Mouse (Mus musculus) left cerebral cortex, postnatal 25 days (tissue): ENCODE measurements around the gene Sertad2. TPM values are rescaled to one million over a fixed set of nuclear protein-coding genes. Genes with fewer than 3 reads are reported as not detected.
A peak's percentile ranks its signal among the peaks of the same experiment; 100 is the strongest.

ENCODE experiments used
- DNase-seq, 2 experiments: peaks; one replicate each; pipeline ENCODE4 v3.0.0; 2022; ENCODE audit warnings: low spot score in 2 of 2, mixed read lengths in 1 of 2
- intact Hi-C: fragments of 180-260 bp; cut with DNase I; formaldehyde crosslinking; loops from one replicate; pipeline ENCODE4 v1.15.1; 2025
- total RNA-seq, 2 experiments: library from RNA; stranded (reverse); gene quantifications; 2 replicates each; pipeline ENCODE4 v1.2.3; 2021

Sertad2 gene
- total RNA-seq = 10 to 100 TPM; 19.2 to 26.7 TPM

DNA sequence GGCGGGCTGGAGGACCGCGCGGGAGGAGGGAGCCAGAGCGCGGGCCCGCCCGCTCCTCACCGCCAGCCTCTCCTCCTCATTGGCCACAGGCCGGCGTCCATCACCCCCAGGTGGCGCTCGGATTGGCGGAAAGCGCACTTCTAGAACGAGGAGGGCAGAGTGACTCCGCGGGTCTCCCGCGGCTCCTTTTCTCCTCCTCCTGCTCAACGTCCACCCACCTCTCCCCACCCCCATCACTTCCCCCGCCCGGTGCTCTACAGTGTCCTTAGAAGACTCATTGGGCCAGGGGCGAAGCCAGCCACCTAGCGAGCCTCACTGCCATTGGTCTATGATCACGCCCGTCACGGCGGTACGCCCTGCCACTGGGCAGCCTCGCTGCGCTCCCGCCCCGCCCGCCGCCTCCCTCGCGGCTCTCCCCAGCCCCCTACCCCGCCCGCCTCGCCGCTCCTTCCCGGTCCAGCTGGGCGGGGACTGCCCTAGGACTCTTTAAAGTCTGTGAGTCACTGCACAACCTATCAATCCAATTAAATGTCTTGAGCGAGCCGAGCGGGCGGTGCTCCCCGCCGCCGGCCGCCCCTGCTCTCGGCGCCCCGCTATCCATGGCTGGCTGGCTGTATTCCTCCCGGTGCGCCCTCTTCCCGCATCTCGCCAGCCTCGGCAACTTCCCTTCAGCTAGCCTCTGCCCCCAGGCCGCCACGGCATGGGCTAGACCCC lies at the start of gene Sertad2:
TSS of gene Sertad2 (plus strand) at position 515 of the 714 bp plus-strand sequence.
- DNase-seq = peak; percentile 99 to 100
- intact Hi-C loops = loop anchor here (1.0 to 2.0 kb wide), 2 partner anchors 89 to 198 kb away; partner anchors contain the start of gene Aftph

DNA sequence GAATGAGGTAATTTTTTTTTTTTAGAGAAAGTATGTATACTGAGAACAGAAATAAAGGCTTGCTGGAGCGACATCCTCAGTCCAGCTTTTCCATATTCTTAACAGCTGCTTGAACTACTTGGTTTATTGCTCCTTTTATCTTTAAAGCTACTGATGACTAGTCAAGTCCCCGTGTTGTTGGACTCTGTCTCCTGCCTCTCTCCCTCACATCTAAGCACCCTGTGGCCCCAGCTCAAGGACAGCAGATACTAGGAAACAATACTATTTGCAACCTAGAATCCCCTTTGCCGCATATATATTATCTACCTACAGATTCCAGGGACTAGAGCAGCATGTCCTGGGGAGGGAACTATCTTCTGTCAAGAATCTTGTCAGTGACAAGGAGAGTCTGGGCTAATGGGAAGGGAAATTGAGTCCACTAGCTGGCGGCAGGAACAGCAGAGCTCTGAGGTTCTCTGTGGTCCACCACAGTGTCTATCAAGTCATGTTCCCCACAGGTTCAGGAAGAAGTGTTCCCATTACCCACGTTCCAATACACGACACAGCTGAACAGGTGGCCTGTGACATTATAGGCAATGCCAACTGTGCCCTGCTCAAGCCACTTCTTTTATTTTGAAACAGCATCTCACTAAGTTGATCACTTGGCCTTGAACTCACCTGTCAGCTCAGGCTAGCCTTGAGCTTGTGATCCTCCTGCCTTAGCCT lies 49.0 kb upstream of the Sertad2 start:
- intact Hi-C loops = no loop called here
- no peak for DNase-seq

DNA sequence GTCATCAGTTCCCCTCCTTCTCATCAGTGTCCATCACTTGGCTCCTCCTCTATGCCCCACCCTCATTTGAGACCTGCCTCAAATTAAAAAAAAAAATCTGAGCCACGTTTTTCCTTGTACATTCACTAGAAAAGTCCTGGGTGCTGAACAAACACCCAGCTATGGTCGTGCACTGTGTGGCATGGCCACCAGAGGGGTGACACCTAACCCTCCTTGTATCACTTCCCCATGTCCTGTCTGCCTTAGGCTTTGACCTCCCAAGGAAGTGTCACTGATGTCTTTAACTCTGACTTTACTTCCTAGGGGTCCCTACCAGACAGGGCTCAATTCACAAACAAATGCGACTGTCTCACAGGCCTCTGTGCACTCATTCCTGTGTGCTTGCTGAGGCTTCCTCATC lies 42.5 kb upstream of the Sertad2 start:
- intact Hi-C loops = no loop called here

DNA sequence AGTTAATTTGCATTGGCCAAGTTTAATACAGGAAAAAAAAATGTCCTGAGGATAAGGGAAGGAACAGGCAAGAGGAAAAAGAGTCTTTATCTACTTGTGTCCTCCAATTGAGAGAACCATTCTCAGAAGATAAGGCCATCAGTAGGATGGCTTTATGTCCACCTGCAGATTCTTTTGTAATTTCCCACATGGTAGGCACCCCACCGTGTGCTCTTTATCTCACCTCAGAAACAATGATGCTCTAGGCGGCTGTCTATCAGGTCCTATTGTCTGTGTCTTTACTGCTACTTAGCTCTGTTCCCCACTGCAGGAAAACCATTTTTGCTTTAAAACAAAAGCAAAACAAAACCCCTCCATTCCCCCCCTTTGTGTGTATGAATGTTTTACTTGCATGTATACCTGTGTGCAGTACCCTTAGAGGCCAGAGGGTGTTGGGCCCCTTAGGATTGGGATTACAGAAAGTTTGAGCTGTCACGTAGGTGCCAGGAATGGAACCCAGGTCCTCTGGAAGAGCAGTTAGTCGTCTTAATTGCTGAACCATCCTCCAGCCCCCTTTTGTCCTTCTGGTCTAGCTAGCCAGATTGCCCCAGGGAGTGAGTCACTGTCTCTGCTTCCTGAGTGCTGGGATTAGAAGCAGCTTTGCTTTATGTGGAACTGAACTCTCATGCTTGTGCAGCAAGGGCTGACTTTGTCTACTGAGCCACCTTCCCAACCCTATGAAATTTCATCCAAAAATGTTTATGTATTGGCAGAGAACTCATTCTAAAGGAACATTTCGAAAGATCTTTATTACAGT lies 41.7 kb upstream of the Sertad2 start:
- no peak for DNase-seq
- intact Hi-C loops = no loop called here

More for the DNA sequence above, 42.5 kb upstream of the Sertad2 start:
- DNase-seq = no peak

DNA sequence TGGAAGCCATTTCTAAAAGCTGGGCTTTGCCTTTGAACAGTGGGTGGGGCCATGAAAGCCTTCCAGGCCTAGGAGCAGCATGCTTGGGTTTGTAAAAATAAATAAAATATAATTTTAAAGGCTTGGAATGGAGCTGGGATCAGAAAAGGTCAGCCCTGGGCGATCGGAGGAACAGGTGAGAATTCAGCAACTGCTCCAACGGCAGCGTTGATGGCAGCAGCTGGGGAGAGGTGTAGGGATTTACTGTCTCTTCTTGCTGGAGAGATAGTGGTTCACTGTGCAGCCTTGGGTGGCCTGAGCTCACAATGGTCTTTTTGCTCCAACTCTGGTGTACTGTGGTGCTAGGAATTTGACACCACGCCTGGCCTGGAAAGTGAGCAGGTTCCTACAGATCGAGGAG lies 29.5 kb upstream of the Sertad2 start:
- DNase-seq = no peak
- intact Hi-C loops = no loop called here

DNA sequence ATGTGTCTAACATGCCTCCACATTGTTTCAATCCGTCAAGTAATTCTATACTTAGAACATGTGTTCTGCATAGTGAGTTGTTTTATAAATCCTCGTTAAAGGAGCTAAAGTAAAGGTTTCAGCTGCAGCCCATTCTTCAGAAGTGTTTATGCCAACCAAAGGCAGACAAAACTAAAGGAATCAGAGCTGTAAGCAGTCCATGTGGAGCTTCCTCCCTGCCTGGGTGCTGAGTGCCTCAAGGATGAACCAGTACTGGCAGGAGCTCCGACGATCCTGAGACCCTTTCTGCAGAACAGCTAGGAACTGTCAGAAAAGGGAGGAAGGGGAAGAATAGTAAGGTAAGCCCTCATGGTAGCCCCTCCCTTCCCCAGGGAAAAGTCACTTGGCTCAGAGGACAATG lies 28.3 kb upstream of the Sertad2 start:
- no peak for DNase-seq
- intact Hi-C loops = no loop called here

DNA sequence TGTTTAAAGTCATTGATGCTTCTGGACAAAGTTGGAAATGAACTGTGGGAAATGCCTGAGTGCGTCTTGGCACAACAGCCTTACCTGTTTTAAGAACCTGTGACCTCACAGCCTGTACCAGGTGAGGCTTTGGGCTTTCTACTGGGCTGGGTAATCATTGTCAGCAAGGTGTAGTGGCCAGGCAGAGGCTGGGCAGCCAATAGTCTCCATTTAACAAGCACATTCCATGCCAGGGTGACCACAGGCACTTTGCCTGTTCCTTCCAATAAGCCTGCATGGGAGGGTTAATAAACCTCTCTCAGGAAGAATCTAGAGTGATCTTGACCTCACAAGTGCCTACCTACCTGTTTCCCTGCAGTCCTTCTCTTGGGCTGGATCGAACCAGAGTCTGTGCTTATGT lies 21.7 kb upstream of the Sertad2 start:
- DNase-seq = no peak
- intact Hi-C loops = no loop called here

DNA sequence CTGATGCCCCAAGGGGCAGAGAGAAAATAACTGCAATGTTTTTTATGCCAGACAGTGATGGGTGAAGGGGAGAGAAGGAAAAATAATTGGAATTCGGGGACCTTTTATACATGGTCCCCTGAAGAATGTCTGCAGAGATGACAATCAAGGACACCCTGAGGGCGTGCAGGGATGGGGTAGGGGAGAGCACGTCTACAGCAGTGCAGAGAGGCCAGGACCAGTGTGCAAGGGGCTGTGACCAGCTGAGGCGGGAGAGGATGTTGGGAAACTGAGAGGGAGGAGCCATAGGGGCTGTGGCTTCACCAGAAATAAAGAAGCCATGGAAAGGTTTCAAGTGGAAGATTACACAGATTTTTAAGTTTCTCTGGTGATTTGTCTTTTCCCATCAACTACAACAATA lies 20.3 kb upstream of the Sertad2 start:
- no peak for DNase-seq
- intact Hi-C loops = no loop called here

DNA sequence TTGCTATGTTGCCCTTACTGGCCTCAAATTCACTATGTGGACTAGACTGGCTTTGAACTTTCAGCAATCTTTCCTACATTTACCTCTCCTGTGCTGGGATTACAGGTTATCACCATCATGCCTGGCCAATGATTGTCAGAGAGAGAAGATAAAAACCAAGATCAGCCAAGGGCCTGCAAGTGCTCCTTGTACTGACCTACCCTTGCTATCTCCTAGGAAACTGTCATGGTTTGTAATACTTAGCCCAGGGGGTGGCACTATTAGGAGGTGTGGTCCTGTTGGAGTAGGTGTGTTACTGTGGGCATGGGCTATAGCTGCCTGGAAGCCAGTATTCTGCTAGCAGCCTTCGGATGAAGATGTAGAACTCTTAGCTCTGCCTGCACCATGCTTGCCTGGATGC lies 18.6 kb upstream of the Sertad2 start:
- intact Hi-C loops = no loop called here
- no peak for DNase-seq

DNA sequence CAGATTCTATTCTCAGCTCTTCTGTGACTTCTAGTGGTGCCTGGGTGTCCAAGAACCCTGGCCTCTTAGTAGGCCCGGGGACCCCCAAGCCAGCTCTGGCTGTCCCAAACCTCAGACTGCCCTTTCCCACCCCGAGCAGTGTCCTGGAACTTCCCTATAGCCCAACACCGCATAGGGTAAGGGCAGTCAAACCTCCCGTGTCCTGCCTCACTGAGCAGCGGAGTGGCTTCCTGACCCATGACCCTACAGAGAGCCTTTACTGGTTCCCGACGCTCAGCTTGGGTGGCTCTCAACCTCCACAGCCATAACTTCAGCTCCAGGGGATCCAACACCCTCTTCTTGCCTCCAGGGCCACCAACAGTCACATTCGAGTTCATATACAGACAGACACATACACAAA lies 17.1 kb upstream of the Sertad2 start:
- DNase-seq = no peak
- intact Hi-C loops = no loop called here

DNA sequence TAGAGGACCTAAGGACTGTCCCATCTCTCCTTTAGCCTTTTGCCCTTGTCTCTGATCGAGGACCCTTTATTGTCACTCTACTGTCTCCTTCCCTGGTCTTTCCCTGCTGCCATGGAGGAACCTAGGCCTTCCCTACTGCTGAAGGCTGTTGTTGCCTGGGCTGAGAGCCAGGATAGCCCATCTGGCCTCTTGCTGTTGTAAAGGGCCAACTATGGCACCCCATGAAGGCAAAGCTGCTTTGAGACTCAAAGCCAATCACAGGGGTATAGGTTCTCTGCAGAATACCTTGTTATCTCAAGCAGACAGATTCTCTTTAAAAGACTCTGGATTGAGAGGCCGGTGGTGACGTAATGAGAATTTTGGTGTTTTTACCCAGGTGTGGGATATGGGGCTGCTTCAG lies 15.2 kb upstream of the Sertad2 start:
- no peak for DNase-seq
- intact Hi-C loops = no loop called here

DNA sequence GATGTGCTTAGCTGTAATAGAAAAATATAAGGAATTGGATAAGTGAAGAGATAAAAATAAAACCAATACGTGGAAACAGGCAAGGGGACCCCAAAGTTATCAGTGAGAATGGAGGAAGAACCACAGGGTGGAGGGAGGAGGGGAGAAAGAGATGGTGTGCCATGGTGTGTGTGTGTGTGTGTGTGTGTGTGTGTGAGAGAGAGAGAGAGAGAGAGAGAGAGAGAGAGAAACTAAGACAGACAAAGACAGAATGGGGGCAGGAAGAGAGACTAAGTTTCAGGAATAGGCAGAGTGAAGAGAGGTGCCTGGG lies 11.4 kb upstream of the Sertad2 start:
- DNase-seq = no peak
- intact Hi-C loops = no loop called here

DNA sequence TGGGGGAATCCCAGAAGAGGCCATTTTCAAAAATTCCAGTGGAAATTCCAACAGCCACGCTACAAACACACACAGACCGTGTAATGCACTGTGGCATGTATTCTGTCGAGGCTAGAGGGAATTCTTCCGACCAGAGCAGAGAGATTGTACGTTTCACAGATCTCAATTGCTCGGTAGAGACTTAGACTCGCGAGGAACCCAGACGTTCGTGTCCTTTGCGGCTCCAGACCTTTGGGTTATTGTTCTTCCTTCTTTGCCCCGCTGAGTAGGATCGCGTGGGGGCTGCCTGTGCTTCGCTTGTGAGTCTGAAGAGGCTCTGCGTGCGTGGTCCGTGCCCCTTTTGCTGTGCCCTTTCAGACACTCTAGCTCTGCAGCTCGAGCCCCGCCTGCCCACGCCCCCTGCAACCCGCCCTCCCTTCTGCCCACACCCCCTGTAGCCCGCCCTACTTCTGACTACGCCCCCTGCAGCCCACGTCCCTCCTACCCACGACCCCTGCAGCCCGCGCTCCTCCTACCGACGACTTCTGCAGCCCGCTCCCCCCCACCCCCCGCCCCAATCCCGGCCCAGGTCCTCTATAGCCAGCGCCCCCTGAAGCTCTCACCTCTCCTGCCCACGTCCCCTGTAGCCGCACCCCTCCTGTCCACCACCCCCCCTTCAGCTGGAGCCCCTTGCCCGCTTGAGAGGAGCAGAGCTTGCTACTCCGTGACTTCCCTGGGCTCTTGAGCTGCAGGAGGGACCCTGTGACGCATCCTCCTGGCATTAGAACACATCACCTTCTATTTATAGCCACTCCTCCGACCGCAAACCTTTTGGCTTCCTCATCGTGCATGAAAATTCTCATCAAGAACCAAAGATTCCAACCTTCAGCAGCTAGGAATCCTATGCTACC lies 10.8 kb upstream of the Sertad2 start:
- intact Hi-C loops = loop anchor here (1.0 kb wide), 1 partner anchor 77 kb away; no protein-coding TSS in a partner anchor
- DNase-seq = peak in 1 of 2 experiments; percentile 69

DNA sequence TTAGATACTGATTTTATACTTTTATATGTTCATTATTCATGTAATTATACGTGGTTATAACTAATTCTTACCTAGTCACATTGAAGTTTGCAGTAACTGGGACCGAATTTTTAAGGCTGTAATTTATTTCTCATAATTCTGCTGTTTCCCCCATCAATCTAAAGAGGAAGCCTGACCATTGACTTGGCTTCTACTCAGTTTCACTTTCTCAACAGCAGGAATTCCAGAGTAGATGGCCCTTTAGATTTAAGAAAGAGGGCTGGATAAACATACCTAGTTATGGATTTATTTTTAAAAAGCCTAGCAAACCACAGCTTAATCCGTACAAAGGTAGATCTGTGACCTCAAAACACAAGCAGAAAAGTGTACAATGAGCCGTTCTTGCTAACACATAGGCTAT lies 9.8 kb upstream of the Sertad2 start:
- DNase-seq = no peak
- intact Hi-C loops = no loop called here

DNA sequence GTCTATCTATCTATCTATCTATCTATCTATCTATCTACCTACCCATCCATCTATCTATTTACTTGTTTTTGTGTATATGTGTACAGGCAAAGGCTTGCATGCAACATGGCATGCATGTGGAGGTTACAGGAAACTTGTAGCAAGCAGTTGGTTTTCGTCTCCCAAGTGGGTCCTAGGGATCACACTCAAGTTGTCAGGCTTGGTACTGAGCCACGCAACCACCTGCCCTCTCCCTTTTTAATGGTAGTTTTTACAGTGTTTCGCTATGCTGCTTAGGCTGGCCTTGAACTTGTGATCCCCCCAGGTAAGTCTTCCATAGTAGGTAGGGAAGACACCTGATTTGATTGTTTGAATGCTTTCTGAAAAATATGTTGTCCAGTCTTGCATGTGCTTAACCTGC lies 5.8 kb upstream of the Sertad2 start:
- DNase-seq = no peak
- intact Hi-C loops = no loop called here

DNA sequence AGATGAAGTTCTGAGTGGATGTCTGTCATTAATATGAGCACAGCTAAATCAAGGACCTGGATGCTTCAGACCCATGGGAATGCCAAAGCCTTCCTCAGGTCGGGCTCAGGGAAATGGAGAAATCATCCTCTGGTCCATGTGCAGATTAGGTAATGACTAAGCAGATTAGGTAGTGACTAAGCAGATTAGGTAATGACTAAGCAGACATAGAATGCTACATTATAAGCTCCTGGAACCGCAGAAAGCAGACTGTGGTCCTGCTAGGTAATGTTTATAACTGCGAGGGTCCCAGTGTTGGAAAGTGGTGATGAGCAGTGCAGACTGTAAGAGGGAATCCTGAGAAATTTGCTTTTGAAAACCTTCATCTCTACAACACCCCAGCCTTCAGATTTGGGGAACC lies 4.6 kb upstream of the Sertad2 start:
- intact Hi-C loops = no loop called here
- DNase-seq = no peak

DNA sequence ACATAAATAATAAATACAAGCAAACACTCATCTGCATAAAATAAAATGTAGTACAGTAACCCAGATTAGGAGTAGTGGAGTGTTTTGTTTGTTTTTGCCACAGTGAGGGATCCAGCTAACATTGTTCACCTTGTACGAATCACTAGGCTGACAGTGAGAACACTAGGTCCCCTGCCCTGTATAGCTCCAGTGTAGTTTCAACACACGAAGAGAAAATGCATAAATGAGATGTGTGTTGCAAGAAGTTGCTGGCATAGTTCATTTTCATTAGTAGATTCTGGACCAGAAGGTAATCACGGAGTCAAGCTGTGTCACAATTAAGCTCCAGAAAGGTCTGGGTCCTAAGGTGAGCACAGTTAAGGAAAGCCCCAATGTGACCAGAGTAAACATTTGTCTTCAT lies 1.8 kb upstream of the Sertad2 start:
- DNase-seq = no peak
- intact Hi-C loops = no loop called here

DNA sequence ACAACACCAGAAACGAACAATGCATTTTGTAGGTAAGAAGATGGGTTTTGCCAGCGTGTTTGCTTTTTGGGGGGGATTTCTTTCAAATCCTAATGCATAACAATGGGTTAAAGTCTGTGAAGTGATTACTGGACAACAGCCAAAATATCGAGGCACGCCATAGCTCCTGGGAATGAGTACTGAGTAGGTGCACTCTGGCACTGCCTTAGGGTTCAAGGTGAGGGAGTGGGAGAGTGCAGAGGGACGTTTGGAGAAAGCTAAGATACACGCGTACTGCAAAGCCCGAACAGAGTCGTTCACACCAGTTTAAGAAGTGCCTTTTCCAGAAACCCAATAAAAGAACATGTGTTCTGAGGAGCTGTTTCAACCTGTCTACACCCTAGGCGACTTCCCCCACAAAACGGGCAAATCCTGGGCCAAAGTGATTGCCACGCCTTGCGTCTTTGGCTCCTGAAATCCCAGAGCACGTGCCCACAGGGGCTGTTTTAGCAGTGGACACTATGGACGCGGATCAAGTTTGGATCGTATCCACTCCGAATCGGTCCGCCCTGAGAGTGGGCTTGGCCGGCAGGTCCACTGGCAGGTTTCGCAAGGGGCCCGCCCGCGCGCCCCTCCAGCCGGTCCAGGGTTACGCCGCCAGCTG lies 937 bp upstream of the Sertad2 start:
- DNase-seq = no peak
- intact Hi-C loops = loop anchor here (2.0 kb wide), 1 partner anchor 199 kb away; the partner anchor contains the start of gene Aftph

DNA sequence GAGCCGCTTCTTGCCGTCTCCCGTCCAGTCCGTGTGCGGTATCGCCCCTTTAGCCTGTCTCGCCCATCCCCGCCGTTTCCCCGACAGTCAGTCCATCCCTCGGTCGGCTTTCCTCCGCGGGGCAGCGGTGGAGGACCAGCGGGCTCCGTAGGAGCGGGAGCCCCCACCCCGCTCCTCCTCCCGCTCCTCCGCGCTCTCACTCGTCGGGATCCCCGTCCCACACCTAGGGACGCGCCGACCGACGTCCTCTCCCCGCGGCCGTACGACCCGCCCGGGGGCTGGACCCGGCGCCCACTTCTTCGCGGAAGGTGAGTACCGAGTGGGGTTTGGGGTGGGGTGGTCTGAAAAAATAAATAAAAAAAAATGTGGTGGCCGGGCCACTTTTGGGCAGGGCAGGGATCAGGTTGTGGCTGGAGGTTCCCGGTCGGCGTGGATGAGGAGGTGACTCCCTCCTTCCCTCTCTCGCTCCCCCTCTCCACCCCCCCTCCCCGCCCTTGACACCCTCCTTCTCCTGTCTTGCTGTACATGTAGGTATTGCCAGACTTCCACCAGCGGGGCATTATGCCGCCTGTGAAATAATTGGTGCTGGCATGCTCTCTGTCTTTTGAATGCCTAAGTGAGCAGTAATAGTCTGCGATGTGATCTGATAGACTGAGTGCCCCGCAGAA lies 534 bp downstream of the Sertad2 start:
- peak; percentile 21 to 27 for DNase-seq
- intact Hi-C loops = loop anchor here (1.0 to 2.0 kb wide), 3 partner anchors 88 to 197 kb away; partner anchors contain the start of gene Aftph
